8 mouse cellular contexts compared by ENCODE assay signal in genomic region chrX:95444776-95445111, GRCm38 (mm10). TPM values are rescaled to one million over a fixed set of nuclear protein-coding genes. Genes with fewer than 3 reads are reported as not detected.
DNase-seq lines count a peak whose midpoint lies in the region; ATAC-seq and TF ChIP-seq lines count a peak whose summit lies in the region.

Gene Amer1 (minus strand): TSS chrX:95444872.

- TF ChIP-seq POLR2A in ES-Bruce4 (IDR thresholded peaks at IDR 0.05; ENCODE audit: insufficient read depth, low read length) = no peak
- TF ChIP-seq POLR2A in lung, adult 2 months (IDR thresholded peaks at IDR 0.05; ENCODE audit: borderline replicate concordance, extremely low read depth, low read depth, low read length) = peak; percentile 46; the same call in 1 of the 2 replicates

- intact Hi-C loops in heart, postnatal 25 days (cut with DNase I) = loop anchor here (10.0 kb wide), 2 partner anchors 210 to 280 kb away; partner anchors contain the start of gene Zc4h2

- H3K4me1 ChIP-seq in ES-Bruce4 (ENCODE audit: control insufficient read depth, insufficient read depth, low read length) = no peaks in the 10 kb centered on the region
- 0 out of 2 replicates have a peak, but pooled peaks cover 4% of the 10 kb centered on the region for H3K4me1 ChIP-seq in forebrain, embryonic 14.5 days (ENCODE audit: control insufficient read depth, insufficient read depth, low read length)
- peaks cover 7% of the 10 kb centered on the region for H3K4me1 ChIP-seq in lung, adult 2 months (ENCODE audit: control insufficient read depth, insufficient read depth, low read length)

- DNase-seq in forebrain, embryonic 14.5 days (ENCODE audit: low spot score) = peak; percentile 92
- peak; percentile 87 for DNase-seq in heart, postnatal 25 days (ENCODE audit: low spot score)
- DNase-seq in layer of hippocampus, adult 18-20 months (ENCODE audit: low spot score in 2 of 2) = peak; percentile 87 to 96
- DNase-seq in lung, adult 2 months = peak; percentile 84
- peak; percentile 83 to 90 for DNase-seq in thymus, adult 18-20 months

- WGBS in forebrain, embryonic 14.5 days = 29% methylated on average over 19 of the region's 19 CpGs
- WGBS in lung, adult 2 months = 26% methylated on average over 19 of the region's 19 CpGs

- peak within 1 kb of the TSS; percentile 61 for H3K9ac ChIP-seq in ES-Bruce4 (ENCODE audit: low read depth, poor library complexity, severe bottlenecking)
- peak within 1 kb of the TSS; percentile 70 for H3K9ac ChIP-seq in forebrain, embryonic 14.5 days (ENCODE audit: low read length)

- no peaks in the 10 kb centered on the region for H3K36me3 ChIP-seq in ES-Bruce4 (ENCODE audit: control insufficient read depth, insufficient read depth, low read length, poor library complexity, severe bottlenecking)
- no peaks in the 10 kb centered on the region for H3K36me3 ChIP-seq in forebrain, embryonic 14.5 days (ENCODE audit: control insufficient read depth, insufficient read depth, low read length)

- ATAC-seq in cerebellum, adult (ENCODE audit: insufficient number of reproducible peaks, low FRiP score, low TSS enrichment) = peak; percentile 92
- peak; percentile 97 for ATAC-seq in forebrain, embryonic 14.5 days
- ATAC-seq in neutrophil, adult 5-6 weeks (ENCODE audit: extremely low read depth, insufficient number of reproducible peaks, low FRiP score, poor library complexity, severe bottlenecking) = peak; percentile 94

- TF ChIP-seq EP300 in ES-Bruce4 (IDR thresholded peaks at IDR 0.05; ENCODE audit: insufficient read depth, low read depth, low read length) = no peak

- H3K27me3 ChIP-seq in ES-Bruce4 (ENCODE audit: control insufficient read depth, insufficient read depth, low read length, poor library complexity, severe bottlenecking) = no peaks in the 10 kb centered on the region
- H3K27me3 ChIP-seq in forebrain, embryonic 14.5 days (replicated peaks; ENCODE audit: control insufficient read depth, insufficient read depth, low read length) = no peaks in the 10 kb centered on the region

- H3K27ac ChIP-seq in ES-Bruce4 (ENCODE audit: insufficient read depth, low read length) = peak within 1 kb of the TSS; percentile 12; the same call in 1 of the 2 replicates
- H3K27ac ChIP-seq in forebrain, embryonic 14.5 days (ENCODE audit: low read depth, low read length) = peak within 1 kb of the TSS; percentile 76

- TF ChIP-seq CTCF in ES-Bruce4 (IDR thresholded peaks at IDR 0.05; ENCODE audit: low read depth, low read length) = no peak
- no peak for TF ChIP-seq CTCF in lung, adult 2 months (IDR thresholded peaks at IDR 0.05; ENCODE audit: insufficient read depth, low read length)

- H3K4me3 ChIP-seq in ES-Bruce4 (ENCODE audit: low read depth, low read length) = peak within 1 kb of the TSS; percentile 95
- peak within 1 kb of the TSS; percentile 50 for H3K4me3 ChIP-seq in forebrain, embryonic 14.5 days (ENCODE audit: low read depth, low read length)
- peak within 1 kb of the TSS; percentile 92 for H3K4me3 ChIP-seq in lung, adult 2 months (replicated peaks; ENCODE audit: extremely low read depth, low read depth, low read length)

- peak within 1 kb of the TSS; percentile 57 for H3K4me2 ChIP-seq in forebrain, embryonic 14.5 days (ENCODE audit: low read length)

- H3K9me3 ChIP-seq in ES-Bruce4 (replicated peaks; ENCODE audit: control insufficient read depth, insufficient read depth, low read length, poor library complexity, severe bottlenecking) = no peaks in the 10 kb centered on the region
- H3K9me3 ChIP-seq in forebrain, embryonic 14.5 days (replicated peaks; ENCODE audit: control insufficient read depth, low read length) = no peaks in the 10 kb centered on the region

RNA-seq across cellular contexts. Expression of gene Amer1, which starts in this region (rescaled TPM):
- 10.9 and 11.2 TPM in 2 replicates for polyA plus RNA-seq in ES-Bruce4 (2011; ENCODE audit: insufficient read depth, insufficient read length, low read depth, missing spikeins)
- polyA plus RNA-seq in forebrain, embryonic 14.5 days (2014; fragmentation: Nextera tagmentation; extraction: Ambion mirVana) = 6.9 and 9.4 TPM in 2 replicates
- total RNA-seq in heart, postnatal 25 days (2021) = 1 to 10 TPM; 5.3 to 5.9 TPM
- 1 to 10 TPM; 4.0 to 4.5 TPM for total RNA-seq in layer of hippocampus, adult 18-20 months (2021)
- polyA plus RNA-seq in lung, adult 2 months (2012; rRNA removed) = 2.6 and 4.1 TPM in 2 replicates
- 5.8 and 6.2 TPM in 2 replicates for total RNA-seq in neutrophil, adult 5-6 weeks (2017)

Comparison
In these comparisons a context has a peak if more than half of its experiments do, and no peak if none do; other contexts are left out.
1. Peak in every context shown above with its lines: DNase-seq, ATAC-seq, H3K4me3 ChIP-seq and H3K27ac ChIP-seq.